Mouse (Mus musculus) kidney, adult 2 months (tissue): ENCODE measurements around the gene Zfp143. TPM values are rescaled to one million over a fixed set of nuclear protein-coding genes. Genes with fewer than 3 reads are reported as not detected.

Source experiments
- DNase-seq: peaks from one replicate; pipeline ENCODE4 v3.0.0; 2021
- H3K27ac ChIP-seq: fragments of 200-500 bp; 2 replicates; pipeline ENCODE4 v1.5.1; 2012; ENCODE audit warnings: low read depth, low read length, control low read depth, inconsistent platforms; ENCODE audit not compliant: insufficient read depth
- H3K27me3 ChIP-seq: fragments of 200-500 bp; replicated peaks from 2 replicates; pipeline ENCODE4 v1.6.1; 2012; ENCODE audit warnings: mild to moderate bottlenecking, moderate library complexity, low read length, inconsistent platforms; ENCODE audit not compliant: control insufficient read depth, insufficient read depth
- H3K36me3 ChIP-seq: fragments of 200-500 bp; 2 replicates; pipeline ENCODE4 v1.6.1; 2012; ENCODE audit warnings: mild to moderate bottlenecking, moderate library complexity, low read length, inconsistent platforms; ENCODE audit not compliant: control insufficient read depth, insufficient read depth
- H3K4me1 ChIP-seq: fragments of 200-500 bp; 2 replicates; pipeline ENCODE4 v1.6.1; 2011; ENCODE audit warnings: low read length; ENCODE audit not compliant: control insufficient read depth, insufficient read depth
- H3K4me3 ChIP-seq: fragments of 200-500 bp; 2 replicates; pipeline ENCODE4 v1.5.1; 2011; ENCODE audit warnings: mild to moderate bottlenecking, low read depth, low read length, control low read depth; ENCODE audit not compliant: insufficient read depth
- CTCF ChIP-seq: fragments of 200-500 bp; conservative IDR thresholded peaks from 2 replicates; pipeline ENCODE4 v1.5.1; 2011; ENCODE audit warnings: low read depth, mild to moderate bottlenecking, control low read depth, low read length, moderate library complexity, mixed read lengths; ENCODE audit not compliant: insufficient read depth, insufficient read length
- POLR2A ChIP-seq: fragments of 200-500 bp; IDR thresholded peaks from one replicate; pipeline ENCODE4 v1.6.1; 2011; ENCODE audit warnings: low read depth, low read length, control low read depth
- WGBS: fragments of 180-500 bp; shearing (Covaris S2); methylation state at CpG from one replicate; pipeline ENCODE4 v1.1.7; 2018; 5-methylcytosine and 5-hydroxymethylcytosine counted together
- polyA plus RNA-seq: library from polyadenylated mRNA; depleted of rRNA; stranded (reverse); fragments of >200 nt; gene quantifications from 2 replicates; pipeline ENCODE4 v1.2.3, GENCODE M21; 2012; rRNA removed

Zfp143 gene
- polyA plus RNA-seq, 1 experiment: 9.4 TPM

GRCm38 (mm10) chr7:110133988-110134387 is 73.0 kb downstream of the Zfp143 start:
- peak; percentile 60 for DNase-seq
- H3K27me3 ChIP-seq: no peaks in the 10 kb centered on the region
- 87% methylated on average over 5 of the region's 5 CpGs for WGBS
- no peak for TF ChIP-seq CTCF
- no peak for TF ChIP-seq POLR2A
- no peak overlapping the region for H3K27ac ChIP-seq
- peaks cover under 1% of the 10 kb centered on the region for H3K36me3 ChIP-seq
- no peak overlapping the region for H3K4me3 ChIP-seq
- no peaks in the 10 kb centered on the region for H3K4me1 ChIP-seq

GRCm38 (mm10) chr7:110138538-110138937 is 77.5 kb downstream of the Zfp143 start:
- 91% methylated on average over 2 of the region's 2 CpGs for WGBS
- H3K27me3 ChIP-seq: no peaks in the 10 kb centered on the region
- H3K36me3 ChIP-seq: peaks cover 5% of the 10 kb centered on the region
- DNase-seq: no peak
- H3K4me3 ChIP-seq: no peak overlapping the region
- H3K4me1 ChIP-seq: no peaks in the 10 kb centered on the region
- TF ChIP-seq POLR2A: no peak
- 0 out of 2 replicates have a peak, but pooled peaks have one; percentile 3 for TF ChIP-seq CTCF
- no peak overlapping the region for H3K27ac ChIP-seq

GRCm38 (mm10) chr7:110143863-110144262 is 82.8 kb downstream of the Zfp143 start:
- 98% methylated on average over 1 of the region's 1 CpGs for WGBS
- H3K27ac ChIP-seq: no peak overlapping the region

More at GRCm38 (mm10) chr7:110143863-110144262, 82.8 kb downstream of the Zfp143 start:
- no peaks in the 10 kb centered on the region for H3K27me3 ChIP-seq
- H3K4me1 ChIP-seq: no peaks in the 10 kb centered on the region
- H3K36me3 ChIP-seq: peaks cover 5% of the 10 kb centered on the region
- DNase-seq: no peak
- no peak for TF ChIP-seq POLR2A
- no peak for TF ChIP-seq CTCF
- H3K4me3 ChIP-seq: no peak overlapping the region

Other genes with a start within 250 kb of the Zfp143 start
- gene Scube2, start 195.5 kb upstream of the Zfp143 start, polyA plus RNA-seq: 0.28 and 0.37 TPM in 2 replicates
- gene Dennd5a, start 100.7 kb upstream of the Zfp143 start, polyA plus RNA-seq: 66.6 and 67.6 TPM in 2 replicates
- 26.2 and 27.1 TPM in 2 replicates for gene Tmem41b, start 74.3 kb upstream of the Zfp143 start, polyA plus RNA-seq
- gene Ipo7, start 42.9 kb upstream of the Zfp143 start, polyA plus RNA-seq: 17.9 and 22.3 TPM in 2 replicates
- 4.0 and 4.4 TPM in 2 replicates for gene Wee1, start 60.8 kb downstream of the Zfp143 start, polyA plus RNA-seq
- 10.0 and 12.5 TPM in 2 replicates for gene Swap70, start 160.5 kb downstream of the Zfp143 start, polyA plus RNA-seq